Mouse (Mus musculus): Measurements from ENCODE around the gene Tas1r3. TPM values are rescaled to one million over a fixed set of nuclear protein-coding genes. Genes with fewer than 3 reads are reported as not detected.
A peak's percentile ranks its signal among the peaks of the same experiment; 100 is the strongest.

The Tas1r3 gene
- total and polyA plus RNA-seq, 2 experiments from 2014 or later, result 0.12 to 0.38 TPM

- H3K9ac ChIP-seq (replicated peaks; ENCODE audit: low read length, poor library complexity, severe bottlenecking), result no peak overlapping the region
- no peak overlapping the region for H3K27ac ChIP-seq (ENCODE audit: low read depth, low read length)
- 92% methylated on average over 5 of the region's 5 CpGs for WGBS
- H3K4me1 ChIP-seq (ENCODE audit: insufficient read depth, low read length), result peaks cover 1% of the 10 kb centered on the region
- DNase-seq (ENCODE audit: low spot score) (no peak), ATAC-seq (ENCODE audit: low FRiP score) (no peak)
- no peaks in the 10 kb centered on the region for H3K36me3 ChIP-seq (ENCODE audit: insufficient read depth, low read length)
- H3K27me3 ChIP-seq (ENCODE audit: insufficient read depth, low read length), result peaks cover 7% of the 10 kb centered on the region
- no peak overlapping the region for H3K4me2 ChIP-seq (ENCODE audit: low read depth, low read length, poor library complexity, severe bottlenecking)
- TF ChIP-seq CTCF (IDR thresholded peaks at IDR 0.05), result no peak
- no peaks in the 10 kb centered on the region for H3K9me3 ChIP-seq (ENCODE audit: low read length)
- H3K4me3 ChIP-seq (ENCODE audit: low read depth, low read length), result no peak overlapping the region
Measured at GRCm38 (mm10) chr4:155843231-155843630, 19.9 kb downstream of the Tas1r3 start.

DNA sequence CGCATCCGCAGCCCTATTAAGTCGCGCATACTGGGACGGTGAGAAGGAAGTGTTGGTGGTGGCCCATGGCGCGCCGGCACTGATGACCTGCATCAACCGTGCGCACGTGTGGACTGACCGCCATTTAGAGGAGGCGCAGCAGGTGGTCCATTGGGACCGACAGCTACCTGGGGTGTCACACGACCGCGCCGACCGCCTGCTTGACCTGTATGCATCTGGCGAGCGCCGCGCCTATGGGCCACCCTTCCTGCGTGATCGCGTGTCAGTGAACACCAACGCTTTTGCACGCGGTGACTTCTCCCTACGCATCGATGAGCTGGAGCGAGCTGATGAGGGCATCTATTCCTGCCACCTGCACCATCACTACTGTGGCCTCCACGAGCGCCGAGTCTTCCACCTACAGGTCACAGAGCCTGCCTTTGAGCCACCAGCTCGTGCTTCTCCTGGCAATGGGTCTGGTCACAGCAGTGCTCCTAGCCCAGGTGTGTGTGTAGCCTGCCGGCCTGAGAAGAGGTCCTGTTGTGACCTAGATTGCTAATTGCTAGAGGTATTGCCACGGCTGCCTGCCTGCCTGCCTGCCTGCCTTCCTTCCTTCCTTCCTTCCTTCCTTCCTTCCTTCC lies 21.4 kb downstream of the Tas1r3 start:
- Histone ChIP-seq H3K4me2 (ENCODE audit: low read depth, low read length, poor library complexity, severe bottlenecking) (peak overlapping the region; percentile 53; the same call in 1 of the 2 replicates), H3K4me1 (ENCODE audit: insufficient read depth, low read length) (no peaks in the 10 kb centered on the region; the same call in 1 of the 2 replicates), H3K27ac (ENCODE audit: low read depth, low read length) (no peak overlapping the region), H3K9me3 (ENCODE audit: low read length) (no peaks in the 10 kb centered on the region), H3K36me3 (ENCODE audit: insufficient read depth, low read length) (no peaks in the 10 kb centered on the region), H3K9ac (replicated peaks; ENCODE audit: low read length, poor library complexity, severe bottlenecking) (no peak overlapping the region), H3K4me3 (ENCODE audit: low read depth, low read length) (no peak overlapping the region), H3K27me3 (ENCODE audit: insufficient read depth, low read length) (peaks cover 7% of the 10 kb centered on the region)
- no peak for TF ChIP-seq CTCF (IDR thresholded peaks at IDR 0.05)
- WGBS, result 42% methylated on average over 38 of the region's 38 CpGs
- no peak for ATAC-seq (ENCODE audit: low FRiP score)
- DNase-seq (ENCODE audit: low spot score), result no peak

- TF ChIP-seq CTCF (IDR thresholded peaks at IDR 0.05), result peak; percentile 46
Measured at GRCm38 (mm10) chr4:155841003-155841454, 22.1 kb downstream of the Tas1r3 start.

DNA sequence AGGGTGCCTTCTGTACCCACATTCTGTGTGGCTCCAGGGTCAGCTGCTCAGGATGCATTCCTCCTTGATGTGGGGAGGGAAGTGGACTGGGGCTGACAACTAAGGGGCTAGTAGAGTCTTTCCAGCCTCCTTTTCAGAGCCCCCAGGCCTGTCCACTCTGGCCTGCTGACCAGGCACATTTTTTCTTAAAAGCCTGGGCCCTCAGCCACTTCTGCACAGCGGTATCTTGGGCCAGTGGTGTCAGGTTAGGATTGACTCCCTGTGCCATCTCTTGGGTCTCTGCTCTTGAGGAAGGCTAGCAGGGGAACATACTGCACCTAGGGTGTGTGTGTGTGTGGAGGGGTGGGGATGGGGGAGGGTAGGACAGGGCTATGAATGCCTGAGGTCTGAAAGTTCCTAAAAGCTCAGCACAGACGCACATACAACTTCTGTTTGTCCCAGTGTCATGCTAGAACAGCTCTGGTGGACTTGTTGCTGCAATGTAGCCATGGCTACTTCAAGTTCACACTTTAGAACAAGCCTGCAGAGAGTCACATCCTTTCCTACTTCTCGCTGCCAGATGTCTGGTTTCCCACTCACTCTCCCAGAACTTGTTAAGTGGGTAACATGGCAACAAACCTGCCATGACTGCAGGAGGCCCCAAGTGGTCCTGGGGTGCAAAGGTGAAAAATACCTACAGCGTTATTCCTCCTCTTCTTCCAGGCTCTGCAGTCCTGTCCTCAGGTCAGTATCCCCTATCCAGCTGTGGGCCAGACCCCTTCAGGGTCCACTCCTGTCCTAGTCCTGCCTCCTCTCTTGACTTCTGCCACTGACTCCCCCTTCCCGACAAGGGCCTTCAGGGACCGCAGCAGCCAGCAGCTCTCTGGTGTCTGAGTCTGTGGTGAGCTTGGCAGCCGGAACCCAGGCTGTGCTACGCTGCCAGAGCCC lies 22.8 kb downstream of the Tas1r3 start:
- 0 out of 2 replicates have a peak overlapping the region, but pooled peaks have one; percentile 18 for H3K27ac ChIP-seq (ENCODE audit: low read depth, low read length)

More at GRCm38 (mm10) chr4:155841003-155841454, 22.1 kb downstream of the Tas1r3 start:
- Histone ChIP-seq H3K4me3 (ENCODE audit: low read depth, low read length) (peak overlapping the region; percentile 30), H3K36me3 (ENCODE audit: insufficient read depth, low read length) (no peaks in the 10 kb centered on the region), H3K27ac (ENCODE audit: low read depth, low read length) (no peak overlapping the region), H3K9ac (replicated peaks; ENCODE audit: low read length, poor library complexity, severe bottlenecking) (no peak overlapping the region), H3K9me3 (ENCODE audit: low read length) (no peaks in the 10 kb centered on the region), H3K4me2 (ENCODE audit: low read depth, low read length, poor library complexity, severe bottlenecking) (peak overlapping the region; percentile 53), H3K4me1 (ENCODE audit: insufficient read depth, low read length) (no peaks in the 10 kb centered on the region; the same call in 1 of the 2 replicates), H3K27me3 (ENCODE audit: insufficient read depth, low read length) (peaks cover 7% of the 10 kb centered on the region)
- WGBS, result under 1% methylated on average over 32 of the region's 32 CpGs
- DNase-seq (ENCODE audit: low spot score) (peak; percentile 40), ATAC-seq (ENCODE audit: low FRiP score) (peak; percentile 53)

DNA sequence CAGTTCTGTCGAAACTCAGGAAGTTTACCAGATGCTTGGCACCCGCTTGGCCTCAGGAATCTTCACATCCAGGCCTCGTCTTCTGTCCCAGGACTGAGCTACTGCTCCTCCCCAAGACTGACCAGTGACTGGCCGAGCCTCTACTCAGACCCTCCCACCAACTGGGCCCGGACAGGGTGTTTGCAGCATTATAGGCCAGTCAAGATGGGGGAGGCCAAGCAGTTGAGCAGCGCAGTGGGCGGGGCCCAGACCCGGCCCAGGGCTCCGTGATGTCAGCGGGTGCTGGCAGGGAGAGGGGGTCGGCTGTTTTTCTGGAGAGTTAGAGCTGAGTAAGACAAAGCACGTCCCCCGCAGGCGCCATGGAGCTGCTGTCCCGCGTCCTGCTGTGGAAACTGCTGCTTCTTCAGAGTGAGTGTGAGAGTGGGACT lies 23.7 kb downstream of the Tas1r3 start, which contains the start of gene Mxra8:
Gene Mxra8 (plus strand): TSS at position 198 of the 428 bp plus-strand sequence.
- Histone ChIP-seq H3K4me3 (ENCODE audit: low read depth, low read length) (peak within 1 kb of the TSS; percentile 30; the same call in 1 of the 2 replicates), H3K9ac (replicated peaks; ENCODE audit: low read length, poor library complexity, severe bottlenecking) (peak within 1 kb of the TSS; percentile 24; the same call in 1 of the 2 replicates), H3K9me3 (ENCODE audit: low read length) (no peaks in the 10 kb centered on the region), H3K27ac (ENCODE audit: low read depth, low read length) (peak within 1 kb of the TSS; percentile 43; the same call in 1 of the 2 replicates), H3K4me2 (ENCODE audit: low read depth, low read length, poor library complexity, severe bottlenecking) (peak within 1 kb of the TSS; percentile 53), H3K4me1 (ENCODE audit: insufficient read depth, low read length) (no peaks in the 10 kb centered on the region; the same call in 1 of the 2 replicates), H3K27me3 (ENCODE audit: insufficient read depth, low read length) (peaks cover 7% of the 10 kb centered on the region), H3K36me3 (ENCODE audit: insufficient read depth, low read length) (peaks cover 7% of the 10 kb centered on the region; the same call in 1 of the 2 replicates)
- peak; percentile 42; the same call in 1 of the 2 replicates for ATAC-seq (ENCODE audit: low FRiP score)
- DNase-seq (ENCODE audit: low spot score), result peak; percentile 56
- TF ChIP-seq CTCF (IDR thresholded peaks at IDR 0.05), result no peak
- 7% methylated on average over 16 of the region's 16 CpGs for WGBS

More for the DNA sequence above, 22.8 kb downstream of the Tas1r3 start:
- H3K9ac ChIP-seq (replicated peaks; ENCODE audit: low read length, poor library complexity, severe bottlenecking), result no peak overlapping the region
- ATAC-seq (ENCODE audit: low FRiP score), result peak; percentile 6; the same call in 1 of the 2 replicates
- DNase-seq (ENCODE audit: low spot score), result no peak
- TF ChIP-seq CTCF (IDR thresholded peaks at IDR 0.05), result no peak
- H3K4me3 ChIP-seq (ENCODE audit: low read depth, low read length), result peak overlapping the region; percentile 30
- peaks cover 7% of the 10 kb centered on the region for H3K27me3 ChIP-seq (ENCODE audit: insufficient read depth, low read length)
- no peaks in the 10 kb centered on the region for H3K9me3 ChIP-seq (ENCODE audit: low read length)
- WGBS, result 14% methylated on average over 8 of the region's 8 CpGs
- H3K4me1 ChIP-seq (ENCODE audit: insufficient read depth, low read length), result no peaks in the 10 kb centered on the region; the same call in 1 of the 2 replicates
- peaks cover under 1% of the 10 kb centered on the region; the same call in 1 of the 2 replicates for H3K36me3 ChIP-seq (ENCODE audit: insufficient read depth, low read length)
- H3K4me2 ChIP-seq (ENCODE audit: low read depth, low read length, poor library complexity, severe bottlenecking), result peak overlapping the region; percentile 53
